8 mouse cellular contexts compared by ENCODE assay signal in genomic region chr2:158965003-158965665, GRCm38 (mm10).
A peak's percentile ranks its signal among the peaks of the same experiment; 100 is the strongest.
DNase-seq lines count a peak whose midpoint lies in the region; TF ChIP-seq lines count a peak whose summit lies in the region.

No protein-coding gene starts in this region.

- intact Hi-C loops in left cerebral cortex, adult 2 months (cut with DNase I): no loop called here

- H3K27ac ChIP-seq in left cerebral cortex, adult 2 months: 0 out of 2 replicates have a peak overlapping the region, but pooled peaks have one; percentile 10

- TF ChIP-seq CTCF in left cerebral cortex, adult 2 months (IDR thresholded peaks at IDR 0.05): no peak

- DNase-seq in cerebellum, adult 18-20 months: peak; percentile 6 to 16
- no peak for DNase-seq in cerebellum, adult 8-10 months
- peak; percentile 90 for DNase-seq in Muller cell, postnatal 12 days (ENCODE audit: inconsistent ontology term)
- DNase-seq in heart, adult 9 months (ENCODE audit: low spot score in 2 of 2): peak; percentile 41 to 63
- peak; percentile 73 to 78 for DNase-seq in left cerebral cortex, adult 2 months (ENCODE audit: extremely low spot score in 1 of 2, low spot score in 2 of 2)
- peak; percentile 89 to 91 for DNase-seq in right cerebral cortex, postnatal 10 days (ENCODE audit: low spot score in 2 of 2)
- DNase-seq in natural killer cell, adult 2 months (ENCODE audit: low spot score in 2 of 2): no peak
- no peak for DNase-seq in thymus, postnatal 4 days

- no peak overlapping the region for H3K4me3 ChIP-seq in left cerebral cortex, adult 2 months

Comparison
In these comparisons a context has a peak if more than half of its experiments do, and no peak if none do; other contexts are left out.
1. DNase-seq: peak in cerebellum, adult 18-20 months (2 of 2), Muller cell, postnatal 12 days (single experiment), heart, adult 9 months (2 of 2), left cerebral cortex, adult 2 months (2 of 2) and right cerebral cortex, postnatal 10 days (2 of 2); none in cerebellum, adult 8-10 months (single experiment), natural killer cell, adult 2 months (0 of 2) and thymus, postnatal 4 days (single experiment).